Mouse (Mus musculus): ENCODE measurements around the gene Eno3.

- TF ChIP-seq POLR2A (IDR thresholded peaks at IDR 0.05; ENCODE audit: low read depth, low read length) (no peak), CTCF (conservative IDR thresholded peaks at IDR 0.05; ENCODE audit: insufficient read depth, insufficient read length, low read depth, low read length) (no peak)
Measured at GRCm38 (mm10) chr11:70693504-70693903, 36.5 kb downstream of the Eno3 start.
